ENCODE assay signal across 8 mouse cellular contexts in genomic region chr1:171344715-171345114, GRCm38 (mm10). TPM values are rescaled to one million over a fixed set of nuclear protein-coding genes. Genes with fewer than 3 reads are reported as not detected.
DNase-seq lines count a peak whose midpoint lies in the region; ATAC-seq and TF ChIP-seq lines count a peak whose summit lies in the region.

No protein-coding gene starts in this region.

- peaks cover 48% of the 10 kb centered on the region for H3K79me2 ChIP-seq in myocyte (ENCODE audit: control insufficient read depth, insufficient read depth)

- no peak overlapping the region for H3ac ChIP-seq in myocyte (ENCODE audit: control insufficient read depth, insufficient read length)

- DNase-seq in kidney, postnatal 36 days: no peak
- DNase-seq in embryonic facial prominence, embryonic 11.5 days (ENCODE audit: low spot score): no peak
- DNase-seq in intestine, embryonic 14.5 days (ENCODE audit: low spot score): no peak
- no peak for DNase-seq in spleen, postnatal 14 days (ENCODE audit: low spot score in 2 of 2)
- DNase-seq in retina, postnatal 1 day: no peak
- no peak for DNase-seq in gastrocnemius, postnatal 25 days

- 0 out of 2 replicates have a peak, but pooled peaks have one; percentile 6 for ATAC-seq in kidney, embryonic 15.5 days (replicated peaks; ENCODE audit: low FRiP score)
- no peak for ATAC-seq in embryonic facial prominence, embryonic 11.5 days (replicated peaks; ENCODE audit: insufficient number of reproducible peaks, low FRiP score, low TSS enrichment, low read depth)
- ATAC-seq in intestine, embryonic 14.5 days (replicated peaks; ENCODE audit: low FRiP score, low TSS enrichment, low read depth): no peak

- 0 out of 2 replicates have a peak, but pooled peaks cover 7% of the 10 kb centered on the region for H3K9me3 ChIP-seq in kidney, embryonic 15.5 days (replicated peaks)
- no peaks in the 10 kb centered on the region; the same call in 1 of the 2 replicates for H3K9me3 ChIP-seq in embryonic facial prominence, embryonic 11.5 days (replicated peaks; ENCODE audit: control insufficient read depth, low read length)
- H3K9me3 ChIP-seq in intestine, embryonic 14.5 days (ENCODE audit: control insufficient read depth, low read length): no peaks in the 10 kb centered on the region

- peak overlapping the region; percentile 94 for H3K4me3 ChIP-seq in kidney, embryonic 15.5 days (replicated peaks)
- H3K4me3 ChIP-seq in embryonic facial prominence, embryonic 11.5 days (ENCODE audit: low read depth, low read length): peak overlapping the region; percentile 91
- H3K4me3 ChIP-seq in intestine, embryonic 14.5 days (ENCODE audit: low read depth, low read length): peak overlapping the region; percentile 85
- peak overlapping the region; percentile 100 for H3K4me3 ChIP-seq in myocyte

- 77% methylated on average over 9 of the region's 9 CpGs for WGBS in kidney, embryonic 15.5 days
- 80% methylated on average over 9 of the region's 9 CpGs for WGBS in embryonic facial prominence, embryonic 11.5 days
- 74% methylated on average over 9 of the region's 9 CpGs for WGBS in intestine, embryonic 14.5 days

- H3K4me1 ChIP-seq in kidney, embryonic 15.5 days: peaks cover 22% of the 10 kb centered on the region
- H3K4me1 ChIP-seq in embryonic facial prominence, embryonic 11.5 days (ENCODE audit: control insufficient read depth, insufficient read depth, low read length): no peaks in the 10 kb centered on the region
- H3K4me1 ChIP-seq in intestine, embryonic 14.5 days (replicated peaks; ENCODE audit: control insufficient read depth, insufficient read depth, low read length): peaks cover 11% of the 10 kb centered on the region

- peak overlapping the region; percentile 86 for H3K4me2 ChIP-seq in kidney, embryonic 15.5 days
- H3K4me2 ChIP-seq in embryonic facial prominence, embryonic 11.5 days (ENCODE audit: low read depth, low read length): peak overlapping the region; percentile 52
- H3K4me2 ChIP-seq in intestine, embryonic 14.5 days (ENCODE audit: low read length): peak overlapping the region; percentile 95
- peak overlapping the region; percentile 98 for H3K4me2 ChIP-seq in myocyte (ENCODE audit: low read depth)

- peak overlapping the region; percentile 88; the same call in 1 of the 2 replicates for H3K27ac ChIP-seq in kidney, embryonic 15.5 days
- no peak overlapping the region for H3K27ac ChIP-seq in embryonic facial prominence, embryonic 11.5 days (replicated peaks; ENCODE audit: low read depth, low read length)
- no peak overlapping the region; the same call in 1 of the 2 replicates for H3K27ac ChIP-seq in intestine, embryonic 14.5 days (ENCODE audit: low read depth)

- no peak for TF ChIP-seq POLR2A in myocyte (IDR thresholded peaks at IDR 0.05; ENCODE audit: insufficient read length, low read depth)

- no peaks in the 10 kb centered on the region for H3K27me3 ChIP-seq in kidney, embryonic 15.5 days
- no peaks in the 10 kb centered on the region for H3K27me3 ChIP-seq in embryonic facial prominence, embryonic 11.5 days (ENCODE audit: control insufficient read depth, insufficient read depth, low read length)
- no peaks in the 10 kb centered on the region for H3K27me3 ChIP-seq in intestine, embryonic 14.5 days (replicated peaks; ENCODE audit: control insufficient read depth, insufficient read depth, low read length)
- no peaks in the 10 kb centered on the region for H3K27me3 ChIP-seq in myocyte (ENCODE audit: control insufficient read depth, insufficient read depth, insufficient read length)

- H3K36me3 ChIP-seq in kidney, embryonic 15.5 days: peaks cover 39% of the 10 kb centered on the region
- peaks cover 5% of the 10 kb centered on the region for H3K36me3 ChIP-seq in embryonic facial prominence, embryonic 11.5 days (replicated peaks; ENCODE audit: control insufficient read depth, insufficient read depth, low read depth, low read length)
- peaks cover 43% of the 10 kb centered on the region for H3K36me3 ChIP-seq in intestine, embryonic 14.5 days (ENCODE audit: control insufficient read depth, insufficient read depth, low read length)
- H3K36me3 ChIP-seq in myocyte (ENCODE audit: control insufficient read depth, insufficient read depth): peaks cover 25% of the 10 kb centered on the region

- H3K9ac ChIP-seq in kidney, embryonic 15.5 days: peak overlapping the region; percentile 78
- peak overlapping the region; percentile 87 for H3K9ac ChIP-seq in embryonic facial prominence, embryonic 11.5 days (replicated peaks; ENCODE audit: low read length)
- H3K9ac ChIP-seq in intestine, embryonic 14.5 days (ENCODE audit: low read length): peak overlapping the region; percentile 82

TF ChIP-seq in myocyte, 11 proteins besides CTCF, POLR2A, EP300 and RAD21:
- TF ChIP-seq TCF3 (IDR thresholded peaks at IDR 0.05; ENCODE audit: insufficient read length, low read depth) (no peak), USF1 (IDR thresholded peaks at IDR 0.05; ENCODE audit: low read depth) (no peak), E2F4 (IDR thresholded peaks at IDR 0.05; ENCODE audit: insufficient read depth) (no peak), REST (IDR thresholded peaks at IDR 0.05; ENCODE audit: insufficient read depth, insufficient read length) (no peak), MYOG (IDR thresholded peaks at IDR 0.05; ENCODE audit: control insufficient read depth in 1 of 3, insufficient read depth in 1 of 3, insufficient read length in 2 of 3, low read depth in 2 of 3) (no peak), MYOD1 (IDR thresholded peaks at IDR 0.05; ENCODE audit: control insufficient read depth in 1 of 3, insufficient read length in 2 of 3, low read depth in 2 of 3) (no peak), MAX (IDR thresholded peaks at IDR 0.05; ENCODE audit: low read depth) (no peak)

RNA-seq across cellular contexts. Expression of gene Nit1, which starts 0.7 kb away (rescaled TPM):
- 47.8 and 50.5 TPM in 2 replicates for polyA plus RNA-seq in kidney, embryonic 15.5 days (2015; fragmentation: Nextera tagmentation; extraction: Ambion mirVana)
- polyA plus RNA-seq in embryonic facial prominence, embryonic 11.5 days (2014; fragmentation: Nextera tagmentation; extraction: Ambion mirVana): 29.8 and 31.5 TPM in 2 replicates
- polyA plus RNA-seq in intestine, embryonic 14.5 days (2014; fragmentation: Nextera tagmentation; extraction: Ambion mirVana): 31.1 and 34.6 TPM in 2 replicates
- 31.8 TPM for polyA plus RNA-seq in myocyte (2012; fragmentation: generic; extraction: Trizol)
- 10 to 100 TPM; 21.8 to 21.9 TPM for total RNA-seq in gastrocnemius, postnatal 25 days (2021)

RNA-seq across cellular contexts. Expression of gene Pfdn2, which starts 0.8 kb away (rescaled TPM):
- 122 and 130 TPM in 2 replicates for polyA plus RNA-seq in kidney, embryonic 15.5 days (2015; fragmentation: Nextera tagmentation; extraction: Ambion mirVana)
- polyA plus RNA-seq in embryonic facial prominence, embryonic 11.5 days (2014; fragmentation: Nextera tagmentation; extraction: Ambion mirVana): 60.7 and 70.1 TPM in 2 replicates
- polyA plus RNA-seq in intestine, embryonic 14.5 days (2014; fragmentation: Nextera tagmentation; extraction: Ambion mirVana): 48.2 and 51.4 TPM in 2 replicates
- 111 TPM for polyA plus RNA-seq in myocyte (2012; fragmentation: generic; extraction: Trizol)
- total RNA-seq in gastrocnemius, postnatal 25 days (2021): 10 to 100 TPM; 85.5 to 89.0 TPM

RNA-seq across cellular contexts. Expression of gene Dedd, which starts 15.8 kb away (rescaled TPM):
- 53.1 and 55.7 TPM in 2 replicates for polyA plus RNA-seq in kidney, embryonic 15.5 days (2015; fragmentation: Nextera tagmentation; extraction: Ambion mirVana)
- 51.7 and 56.7 TPM in 2 replicates for polyA plus RNA-seq in embryonic facial prominence, embryonic 11.5 days (2014; fragmentation: Nextera tagmentation; extraction: Ambion mirVana)
- polyA plus RNA-seq in intestine, embryonic 14.5 days (2014; fragmentation: Nextera tagmentation; extraction: Ambion mirVana): 43.8 and 51.1 TPM in 2 replicates
- 59.9 TPM for polyA plus RNA-seq in myocyte (2012; fragmentation: generic; extraction: Trizol)
- total RNA-seq in gastrocnemius, postnatal 25 days (2021): 10 to 100 TPM; 26.4 to 29.6 TPM

RNA-seq across cellular contexts. Expression of gene Klhdc9, which starts 15.9 kb away (rescaled TPM):
- polyA plus RNA-seq in kidney, embryonic 15.5 days (2015; fragmentation: Nextera tagmentation; extraction: Ambion mirVana): 2.6 TPM in 2 replicates
- 1.2 and 1.4 TPM in 2 replicates for polyA plus RNA-seq in embryonic facial prominence, embryonic 11.5 days (2014; fragmentation: Nextera tagmentation; extraction: Ambion mirVana)
- 1.5 and 1.7 TPM in 2 replicates for polyA plus RNA-seq in intestine, embryonic 14.5 days (2014; fragmentation: Nextera tagmentation; extraction: Ambion mirVana)
- polyA plus RNA-seq in myocyte (2012; fragmentation: generic; extraction: Trizol): not detected
- total RNA-seq in gastrocnemius, postnatal 25 days (2021): not detected

RNA-seq across cellular contexts. Expression of gene Nectin4, which starts 25.2 kb away (rescaled TPM):
- polyA plus RNA-seq in kidney, embryonic 15.5 days (2015; fragmentation: Nextera tagmentation; extraction: Ambion mirVana): 3.0 and 3.5 TPM in 2 replicates
- polyA plus RNA-seq in embryonic facial prominence, embryonic 11.5 days (2014; fragmentation: Nextera tagmentation; extraction: Ambion mirVana): 2.4 and 2.5 TPM in 2 replicates
- 2.6 and 2.8 TPM in 2 replicates for polyA plus RNA-seq in intestine, embryonic 14.5 days (2014; fragmentation: Nextera tagmentation; extraction: Ambion mirVana)
- 0.08 TPM for polyA plus RNA-seq in myocyte (2012; fragmentation: generic; extraction: Trizol)
- not detected for total RNA-seq in gastrocnemius, postnatal 25 days (2021)
